In the genomic region with DNA sequence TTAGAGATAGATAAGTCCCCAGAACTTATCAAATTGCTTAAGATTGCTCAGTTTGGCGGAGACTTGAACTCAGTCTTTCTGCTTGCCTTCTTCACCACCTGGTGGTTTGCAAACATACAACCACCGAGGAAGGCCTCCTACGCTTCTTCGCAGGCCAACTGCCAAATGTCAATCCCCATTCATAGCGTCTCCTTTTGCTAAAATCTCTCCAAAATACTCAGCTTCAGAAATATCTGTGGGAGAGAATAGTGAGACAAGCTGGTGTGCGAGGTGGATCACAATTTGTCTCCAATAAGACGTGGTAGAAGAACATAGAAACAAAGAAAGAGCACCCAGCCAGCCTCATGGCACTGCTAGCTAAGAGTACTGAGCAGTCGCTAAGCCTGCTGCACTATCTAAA, we compare ENCODE assay signal across 9 mouse cellular contexts. TPM values are rescaled to one million over a fixed set of nuclear protein-coding genes. Genes with fewer than 3 reads are reported as not detected.
DNase-seq lines count a peak whose midpoint lies in the region; ATAC-seq lines count a peak whose summit lies in the region.
"Had no signal": no experiment of that assay in that cellular context is flagged by ENCODE, and none has a peak within 500 bp of the region (broad histone marks: within the 10 kb centered on the region; RNA-seq: fewer than 3 reads in every experiment).

No protein-coding gene starts in this region.

- H3K4me3 ChIP-seq in heart, embryonic 15.5 days: peak overlapping the region; percentile 65
- peak overlapping the region; percentile 62 for H3K4me3 ChIP-seq in embryonic facial prominence, embryonic 11.5 days (ENCODE audit: low read depth, low read length)
- peak overlapping the region; percentile 69 for H3K4me3 ChIP-seq in hindbrain, embryonic 15.5 days
- H3K4me3 ChIP-seq in midbrain, embryonic 10.5 days: peak overlapping the region; percentile 77

- H3K4me1 ChIP-seq in heart, embryonic 15.5 days (replicated peaks): peaks cover 10% of the 10 kb centered on the region
- H3K4me1 ChIP-seq in embryonic facial prominence, embryonic 11.5 days (ENCODE audit: control insufficient read depth, insufficient read depth, low read length): no peaks in the 10 kb centered on the region; the same call in none of the 2 replicates
- peaks cover 19% of the 10 kb centered on the region for H3K4me1 ChIP-seq in hindbrain, embryonic 15.5 days (replicated peaks)
- peaks cover 29% of the 10 kb centered on the region for H3K4me1 ChIP-seq in midbrain, embryonic 10.5 days

- H3K9ac ChIP-seq in heart, embryonic 15.5 days: peak overlapping the region; percentile 65; the same call in 1 of the 2 replicates
- no peak overlapping the region for H3K9ac ChIP-seq in embryonic facial prominence, embryonic 11.5 days (replicated peaks; ENCODE audit: low read length)
- peak overlapping the region; percentile 88 for H3K9ac ChIP-seq in hindbrain, embryonic 15.5 days

- H3K27me3 ChIP-seq in heart, embryonic 15.5 days: peaks cover 67% of the 10 kb centered on the region
- peaks cover 9% of the 10 kb centered on the region for H3K27me3 ChIP-seq in embryonic facial prominence, embryonic 11.5 days (ENCODE audit: control insufficient read depth, insufficient read depth, low read length)
- peaks cover 3% of the 10 kb centered on the region; the same call in 1 of the 2 replicates for H3K27me3 ChIP-seq in hindbrain, embryonic 15.5 days
- peaks cover 82% of the 10 kb centered on the region for H3K27me3 ChIP-seq in midbrain, embryonic 10.5 days (ENCODE audit: low read depth, poor library complexity, severe bottlenecking)

- 50% methylated on average over 8 of the region's 8 CpGs for WGBS in heart, embryonic 15.5 days
- 41% methylated on average over 8 of the region's 8 CpGs for WGBS in embryonic facial prominence, embryonic 11.5 days
- 45% methylated on average over 8 of the region's 8 CpGs for WGBS in hindbrain, embryonic 15.5 days
- WGBS in midbrain, embryonic 10.5 days: 44% methylated on average over 8 of the region's 8 CpGs

- H3K4me2 ChIP-seq in heart, embryonic 15.5 days: peak overlapping the region; percentile 98
- peak overlapping the region; percentile 96 for H3K4me2 ChIP-seq in embryonic facial prominence, embryonic 11.5 days (ENCODE audit: low read depth, low read length)
- H3K4me2 ChIP-seq in hindbrain, embryonic 15.5 days: peak overlapping the region; percentile 89

- H3K9me3 ChIP-seq in heart, embryonic 15.5 days (replicated peaks): no peaks in the 10 kb centered on the region
- no peaks in the 10 kb centered on the region for H3K9me3 ChIP-seq in embryonic facial prominence, embryonic 11.5 days (replicated peaks; ENCODE audit: control insufficient read depth, low read length)
- no peaks in the 10 kb centered on the region for H3K9me3 ChIP-seq in hindbrain, embryonic 15.5 days
- H3K9me3 ChIP-seq in midbrain, embryonic 10.5 days (replicated peaks): no peaks in the 10 kb centered on the region

- H3K27ac ChIP-seq in heart, embryonic 15.5 days: no peak overlapping the region
- no peak overlapping the region for H3K27ac ChIP-seq in embryonic facial prominence, embryonic 11.5 days (replicated peaks; ENCODE audit: low read depth, low read length)
- H3K27ac ChIP-seq in hindbrain, embryonic 15.5 days (replicated peaks): peak overlapping the region; percentile 93
- H3K27ac ChIP-seq in midbrain, embryonic 10.5 days (replicated peaks): no peak overlapping the region

- no peaks in the 10 kb centered on the region for H3K36me3 ChIP-seq in heart, embryonic 15.5 days
- H3K36me3 ChIP-seq in embryonic facial prominence, embryonic 11.5 days (replicated peaks; ENCODE audit: control insufficient read depth, insufficient read depth, low read depth, low read length): no peaks in the 10 kb centered on the region
- no peaks in the 10 kb centered on the region; the same call in 1 of the 2 replicates for H3K36me3 ChIP-seq in hindbrain, embryonic 15.5 days
- H3K36me3 ChIP-seq in midbrain, embryonic 10.5 days: no peaks in the 10 kb centered on the region

- ATAC-seq in heart, embryonic 15.5 days (replicated peaks; ENCODE audit: insufficient number of reproducible peaks, insufficient read depth, low FRiP score, low read depth): no peak
- no peak for ATAC-seq in embryonic facial prominence, embryonic 11.5 days (replicated peaks; ENCODE audit: insufficient number of reproducible peaks, low FRiP score, low TSS enrichment, low read depth)
- no peak for ATAC-seq in hindbrain, embryonic 15.5 days (ENCODE audit: low FRiP score, low read depth)

- DNase-seq in heart, adult 9 months (ENCODE audit: low spot score in 2 of 2): no peak
- no peak for DNase-seq in embryonic facial prominence, embryonic 11.5 days (ENCODE audit: low spot score)
- DNase-seq in midbrain, embryonic 10.5 days (ENCODE audit: low spot score): peak; percentile 13
- DNase-seq in natural killer cell, adult 2 months (ENCODE audit: low spot score in 2 of 2): no peak
- no peak for DNase-seq in adrenal gland, postnatal 4 days (ENCODE audit: low spot score in 2 of 2)
- no peak for DNase-seq in adrenal gland, postnatal 14 days

RNA-seq across cellular contexts. Expression of gene Prrt4, which starts 0.5 kb away (rescaled TPM):
- 1.5 and 1.6 TPM in 2 replicates for polyA plus RNA-seq in heart, embryonic 15.5 days (2015; fragmentation: Nextera tagmentation; extraction: Ambion mirVana)
- 1.3 and 1.5 TPM in 2 replicates for polyA plus RNA-seq in embryonic facial prominence, embryonic 11.5 days (2014; fragmentation: Nextera tagmentation; extraction: Ambion mirVana)
- 11.6 and 13.6 TPM in 2 replicates for polyA plus RNA-seq in hindbrain, embryonic 15.5 days (2015; fragmentation: Nextera tagmentation; extraction: Ambion mirVana)
- polyA plus RNA-seq in midbrain, embryonic 10.5 days (2016; fragmentation: Nextera tagmentation; extraction: Ambion mirVana): 0.83 and 1.1 TPM in 2 replicates
- total RNA-seq in adrenal gland, postnatal 4 days (2021): 10 to 100 TPM; 11.1 to 11.7 TPM
- 4.9 and 5.1 TPM in 2 replicates for total RNA-seq in adrenal gland, postnatal 14 days (2021)
- total RNA-seq: liver, adult 2 months had no signal

RNA-seq across cellular contexts. Expression of gene Rbm28, which starts 15.0 kb away (rescaled TPM):
- 22.8 and 28.8 TPM in 2 replicates for polyA plus RNA-seq in heart, embryonic 15.5 days (2015; fragmentation: Nextera tagmentation; extraction: Ambion mirVana)
- 60.7 and 64.8 TPM in 2 replicates for polyA plus RNA-seq in embryonic facial prominence, embryonic 11.5 days (2014; fragmentation: Nextera tagmentation; extraction: Ambion mirVana)
- 40.3 and 43.2 TPM in 2 replicates for polyA plus RNA-seq in hindbrain, embryonic 15.5 days (2015; fragmentation: Nextera tagmentation; extraction: Ambion mirVana)
- 51.6 and 54.9 TPM in 2 replicates for polyA plus RNA-seq in midbrain, embryonic 10.5 days (2016; fragmentation: Nextera tagmentation; extraction: Ambion mirVana)
- total RNA-seq in adrenal gland, postnatal 4 days (2021): 10 to 100 TPM; 32.5 to 33.7 TPM
- total RNA-seq in adrenal gland, postnatal 14 days (2021): 29.7 and 31.8 TPM in 2 replicates

RNA-seq across cellular contexts. Expression of gene Impdh1, which starts 36.3 kb away (rescaled TPM):
- 32.8 and 38.6 TPM in 2 replicates for polyA plus RNA-seq in heart, embryonic 15.5 days (2015; fragmentation: Nextera tagmentation; extraction: Ambion mirVana)
- 28.1 and 31.7 TPM in 2 replicates for polyA plus RNA-seq in embryonic facial prominence, embryonic 11.5 days (2014; fragmentation: Nextera tagmentation; extraction: Ambion mirVana)
- 68.3 and 71.7 TPM in 2 replicates for polyA plus RNA-seq in hindbrain, embryonic 15.5 days (2015; fragmentation: Nextera tagmentation; extraction: Ambion mirVana)
- polyA plus RNA-seq in midbrain, embryonic 10.5 days (2016; fragmentation: Nextera tagmentation; extraction: Ambion mirVana): 45.6 and 53.5 TPM in 2 replicates
- 10 to 100 TPM; 62.1 to 65.9 TPM for total RNA-seq in adrenal gland, postnatal 4 days (2021)
- total RNA-seq in adrenal gland, postnatal 14 days (2021): 252 and 482 TPM in 2 replicates
